Mouse (Mus musculus): Measurements from ENCODE around the gene Podxl2. TPM values are rescaled to one million over a fixed set of nuclear protein-coding genes. Genes with fewer than 3 reads are reported as not detected.

The Podxl2 gene
- polyA plus RNA-seq, 1 experiment from 2014 or later, result 26.4 TPM

GRCm38 (mm10) chr6:88884690-88885089, 9.8 kb upstream of the Podxl2 start:
- Histone ChIP-seq H3K4me2 (no peak overlapping the region), H3K27me3 (ENCODE audit: control insufficient read depth, insufficient read depth, low read length) (no peaks in the 10 kb centered on the region), H3K9me3 (replicated peaks; ENCODE audit: control insufficient read depth, low read length) (no peaks in the 10 kb centered on the region), H3K27ac (ENCODE audit: low read depth, low read length) (no peak overlapping the region), H3K4me3 (ENCODE audit: low read depth, low read length) (no peak overlapping the region), H3K4me1 (ENCODE audit: control insufficient read depth, insufficient read depth, low read length) (no peaks in the 10 kb centered on the region), H3K9ac (ENCODE audit: low read depth, low read length) (no peak overlapping the region), H3K36me3 (ENCODE audit: control insufficient read depth, insufficient read depth, low read length) (peaks cover 41% of the 10 kb centered on the region)
- no peak for ATAC-seq (replicated peaks; ENCODE audit: insufficient number of reproducible peaks, low FRiP score, low TSS enrichment)
- 92% methylated on average over 17 of the region's 17 CpGs for WGBS (ENCODE audit: insufficient replicate concordance)

GRCm38 (mm10) chr6:88884195-88884594, 9.4 kb upstream of the Podxl2 start:
- no peak for ATAC-seq (replicated peaks; ENCODE audit: insufficient number of reproducible peaks, low FRiP score, low TSS enrichment)
- 85% methylated on average over 10 of the region's 10 CpGs for WGBS (ENCODE audit: insufficient replicate concordance)
- H3K4me1 ChIP-seq (ENCODE audit: control insufficient read depth, insufficient read depth, low read length), result no peaks in the 10 kb centered on the region
- no peaks in the 10 kb centered on the region for H3K9me3 ChIP-seq (replicated peaks; ENCODE audit: control insufficient read depth, low read length)
- peaks cover 41% of the 10 kb centered on the region for H3K36me3 ChIP-seq (ENCODE audit: control insufficient read depth, insufficient read depth, low read length)
- H3K9ac ChIP-seq (ENCODE audit: low read depth, low read length), result no peak overlapping the region
- H3K4me2 ChIP-seq, result no peak overlapping the region
- H3K27me3 ChIP-seq (ENCODE audit: control insufficient read depth, insufficient read depth, low read length), result no peaks in the 10 kb centered on the region
- H3K27ac ChIP-seq (ENCODE audit: low read depth, low read length), result no peak overlapping the region
- no peak overlapping the region for H3K4me3 ChIP-seq (ENCODE audit: low read depth, low read length)

GRCm38 (mm10) chr6:88881334-88881733, 6.5 kb upstream of the Podxl2 start:
- no peak for ATAC-seq (replicated peaks; ENCODE audit: insufficient number of reproducible peaks, low FRiP score, low TSS enrichment)
- no peak overlapping the region for H3K4me2 ChIP-seq
- WGBS (ENCODE audit: insufficient replicate concordance), result 86% methylated on average over 7 of the region's 7 CpGs
- H3K27ac ChIP-seq (ENCODE audit: low read depth, low read length), result no peak overlapping the region
- H3K9me3 ChIP-seq (replicated peaks; ENCODE audit: control insufficient read depth, low read length), result no peaks in the 10 kb centered on the region
- no peaks in the 10 kb centered on the region for H3K4me1 ChIP-seq (ENCODE audit: control insufficient read depth, insufficient read depth, low read length)
- no peak overlapping the region for H3K9ac ChIP-seq (ENCODE audit: low read depth, low read length)
- peaks cover 18% of the 10 kb centered on the region for H3K36me3 ChIP-seq (ENCODE audit: control insufficient read depth, insufficient read depth, low read length)
- no peak overlapping the region for H3K4me3 ChIP-seq (ENCODE audit: low read depth, low read length)
- no peaks in the 10 kb centered on the region for H3K27me3 ChIP-seq (ENCODE audit: control insufficient read depth, insufficient read depth, low read length)

- Histone ChIP-seq H3K4me3 (ENCODE audit: low read depth, low read length) (no peak overlapping the region), H3K36me3 (ENCODE audit: control insufficient read depth, insufficient read depth, low read length) (peaks cover 6% of the 10 kb centered on the region; the same call in 1 of the 2 replicates), H3K27ac (ENCODE audit: low read depth, low read length) (no peak overlapping the region), H3K9me3 (replicated peaks; ENCODE audit: control insufficient read depth, low read length) (no peaks in the 10 kb centered on the region; the same call in 1 of the 2 replicates), H3K9ac (ENCODE audit: low read depth, low read length) (no peak overlapping the region), H3K27me3 (ENCODE audit: control insufficient read depth, insufficient read depth, low read length) (peaks cover 9% of the 10 kb centered on the region), H3K4me1 (ENCODE audit: control insufficient read depth, insufficient read depth, low read length) (no peaks in the 10 kb centered on the region), H3K4me2 (no peak overlapping the region)
- 70% methylated on average over 4 of the region's 4 CpGs for WGBS (ENCODE audit: insufficient replicate concordance)
- no peak for ATAC-seq (replicated peaks; ENCODE audit: insufficient number of reproducible peaks, low FRiP score, low TSS enrichment)
Measured at GRCm38 (mm10) chr6:88879471-88879870, 4.6 kb upstream of the Podxl2 start.

- Histone ChIP-seq H3K4me1 (ENCODE audit: control insufficient read depth, insufficient read depth, low read length) (peaks cover 5% of the 10 kb centered on the region; the same call in 1 of the 2 replicates), H3K27me3 (ENCODE audit: control insufficient read depth, insufficient read depth, low read length) (peaks cover 28% of the 10 kb centered on the region), H3K9ac (ENCODE audit: low read depth, low read length) (peak overlapping the region; percentile 76), H3K36me3 (ENCODE audit: control insufficient read depth, insufficient read depth, low read length) (no peaks in the 10 kb centered on the region), H3K4me2 (peak overlapping the region; percentile 99), H3K27ac (ENCODE audit: low read depth, low read length) (no peak overlapping the region), H3K9me3 (replicated peaks; ENCODE audit: control insufficient read depth, low read length) (no peaks in the 10 kb centered on the region; the same call in 1 of the 2 replicates), H3K4me3 (ENCODE audit: low read depth, low read length) (peak overlapping the region; percentile 72)
- WGBS (ENCODE audit: insufficient replicate concordance), result 3% methylated on average over 74 of the region's 74 CpGs
- 0 out of 2 replicates have a peak, but pooled peaks have one; percentile 4 for ATAC-seq (replicated peaks; ENCODE audit: insufficient number of reproducible peaks, low FRiP score, low TSS enrichment)
Measured at GRCm38 (mm10) chr6:88873965-88874867, 628 bp downstream of the Podxl2 start.

GRCm38 (mm10) chr6:88872811-88873210, 2.0 kb downstream of the Podxl2 start:
- no peak overlapping the region for H3K4me3 ChIP-seq (ENCODE audit: low read depth, low read length)
- WGBS (ENCODE audit: insufficient replicate concordance), result 20% methylated on average over 7 of the region's 7 CpGs
- no peak overlapping the region for H3K4me2 ChIP-seq
- H3K9me3 ChIP-seq (replicated peaks; ENCODE audit: control insufficient read depth, low read length), result no peaks in the 10 kb centered on the region; the same call in 1 of the 2 replicates
- no peak overlapping the region for H3K27ac ChIP-seq (ENCODE audit: low read depth, low read length)
- ATAC-seq (replicated peaks; ENCODE audit: insufficient number of reproducible peaks, low FRiP score, low TSS enrichment), result no peak
- H3K9ac ChIP-seq (ENCODE audit: low read depth, low read length), result no peak overlapping the region
- H3K36me3 ChIP-seq (ENCODE audit: control insufficient read depth, insufficient read depth, low read length), result no peaks in the 10 kb centered on the region
- peaks cover 28% of the 10 kb centered on the region for H3K27me3 ChIP-seq (ENCODE audit: control insufficient read depth, insufficient read depth, low read length)
- H3K4me1 ChIP-seq (ENCODE audit: control insufficient read depth, insufficient read depth, low read length), result peaks cover 5% of the 10 kb centered on the region; the same call in 1 of the 2 replicates

- ATAC-seq (replicated peaks; ENCODE audit: insufficient number of reproducible peaks, low FRiP score, low TSS enrichment), result no peak
- 55% methylated on average over 8 of the region's 8 CpGs for WGBS (ENCODE audit: insufficient replicate concordance)
- no peaks in the 10 kb centered on the region; the same call in 1 of the 2 replicates for H3K9me3 ChIP-seq (replicated peaks; ENCODE audit: control insufficient read depth, low read length)
Measured at GRCm38 (mm10) chr6:88871546-88871945, 3.3 kb downstream of the Podxl2 start.

GRCm38 (mm10) chr6:88870594-88870993, 4.2 kb downstream of the Podxl2 start:
- Histone ChIP-seq H3K9ac (ENCODE audit: low read depth, low read length) (no peak overlapping the region), H3K27ac (ENCODE audit: low read depth, low read length) (no peak overlapping the region), H3K4me2 (no peak overlapping the region), H3K4me1 (ENCODE audit: control insufficient read depth, insufficient read depth, low read length) (peaks cover 5% of the 10 kb centered on the region; the same call in 1 of the 2 replicates), H3K4me3 (ENCODE audit: low read depth, low read length) (no peak overlapping the region), H3K36me3 (ENCODE audit: control insufficient read depth, insufficient read depth, low read length) (no peaks in the 10 kb centered on the region), H3K9me3 (replicated peaks; ENCODE audit: control insufficient read depth, low read length) (no peaks in the 10 kb centered on the region; the same call in 1 of the 2 replicates), H3K27me3 (ENCODE audit: control insufficient read depth, insufficient read depth, low read length) (peaks cover 29% of the 10 kb centered on the region)
- WGBS (ENCODE audit: insufficient replicate concordance), result 70% methylated on average over 4 of the region's 4 CpGs
- no peak for ATAC-seq (replicated peaks; ENCODE audit: insufficient number of reproducible peaks, low FRiP score, low TSS enrichment)

More at GRCm38 (mm10) chr6:88871546-88871945, 3.3 kb downstream of the Podxl2 start:
- H3K4me2 ChIP-seq, result no peak overlapping the region
- H3K27ac ChIP-seq (ENCODE audit: low read depth, low read length), result no peak overlapping the region
- peaks cover 28% of the 10 kb centered on the region for H3K27me3 ChIP-seq (ENCODE audit: control insufficient read depth, insufficient read depth, low read length)
- no peaks in the 10 kb centered on the region for H3K36me3 ChIP-seq (ENCODE audit: control insufficient read depth, insufficient read depth, low read length)
- no peak overlapping the region for H3K4me3 ChIP-seq (ENCODE audit: low read depth, low read length)
- H3K4me1 ChIP-seq (ENCODE audit: control insufficient read depth, insufficient read depth, low read length), result peaks cover 5% of the 10 kb centered on the region; the same call in 1 of the 2 replicates
- no peak overlapping the region for H3K9ac ChIP-seq (ENCODE audit: low read depth, low read length)

Measured in heart, embryonic 11.5 days (tissue).